Mouse (Mus musculus): Measurements from ENCODE around the gene Ccnk. TPM values are rescaled to one million over a fixed set of nuclear protein-coding genes. Genes with fewer than 3 reads are reported as not detected.

Ccnk gene
- 3.4 and 4.2 TPM in 2 replicates for polyA plus RNA-seq (2015; fragmentation: Nextera tagmentation; extraction: Ambion mirVana)

DNA sequence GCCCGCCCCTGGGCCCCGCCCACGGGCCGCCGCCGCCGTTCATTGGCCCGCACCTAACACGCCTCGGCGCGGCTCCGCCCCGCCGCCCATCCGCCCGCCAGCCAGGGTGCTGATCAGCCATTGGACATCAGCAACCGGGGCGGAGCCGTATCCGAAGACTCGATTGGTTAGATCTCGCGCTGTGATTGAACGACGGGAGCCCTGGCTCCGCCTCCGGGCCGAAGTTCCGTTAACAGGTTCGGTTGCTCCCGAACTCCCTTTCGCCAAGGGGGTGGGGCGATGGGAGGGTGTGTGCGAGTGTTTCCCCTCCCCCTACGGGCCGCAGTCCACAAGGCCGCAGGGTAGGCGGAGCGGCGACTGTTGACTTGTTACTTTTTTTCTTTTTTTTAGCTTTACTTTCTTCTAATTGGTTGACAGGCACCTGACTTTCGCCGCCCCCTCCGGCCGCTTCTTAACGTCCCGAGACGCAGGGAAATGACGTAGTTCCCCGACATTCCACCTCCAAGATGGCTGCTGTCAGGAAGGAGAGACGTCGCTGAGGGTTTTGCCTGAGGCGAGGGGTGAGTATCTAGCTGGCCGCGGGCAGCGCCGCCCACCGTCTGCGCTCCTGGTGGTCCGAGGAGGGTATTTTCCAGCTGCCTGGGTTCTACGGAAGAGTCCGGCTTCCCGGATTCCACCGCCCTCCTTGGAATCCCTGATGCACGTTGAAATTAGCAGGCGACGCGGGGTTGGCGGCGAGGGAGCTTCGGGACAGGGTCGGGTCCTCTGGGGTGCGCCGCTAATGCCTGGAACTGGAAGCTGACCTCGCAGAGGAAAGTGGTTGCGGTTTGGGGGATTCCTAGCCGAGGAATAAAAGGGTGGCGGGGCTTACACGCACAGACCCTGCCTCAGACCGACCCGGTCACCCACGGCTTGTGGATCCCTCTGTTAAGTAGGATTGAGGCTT, at the start of gene Ccnk:
TSS of gene Ccnk (plus strand) at position 259 of the 946 bp plus-strand sequence.
- Histone ChIP-seq H3K27me3 (no peaks in the 10 kb centered on the region), H3K27ac (replicated peaks) (peak within 1 kb of the TSS; percentile 90), H3K4me1 (peaks cover 24% of the 10 kb centered on the region), H3K4me2 (replicated peaks) (peak within 1 kb of the TSS; percentile 85), H3K9me3 (replicated peaks) (no peaks in the 10 kb centered on the region), H3K36me3 (peaks cover 13% of the 10 kb centered on the region), H3K4me3 (replicated peaks) (peak within 1 kb of the TSS; percentile 99), H3K9ac (peak within 1 kb of the TSS; percentile 94)
- peak; percentile 98 for ATAC-seq (ENCODE audit: insufficient number of reproducible peaks, low FRiP score, low TSS enrichment, low read depth)
- WGBS = under 1% methylated on average over 82 of the region's 82 CpGs

DNA sequence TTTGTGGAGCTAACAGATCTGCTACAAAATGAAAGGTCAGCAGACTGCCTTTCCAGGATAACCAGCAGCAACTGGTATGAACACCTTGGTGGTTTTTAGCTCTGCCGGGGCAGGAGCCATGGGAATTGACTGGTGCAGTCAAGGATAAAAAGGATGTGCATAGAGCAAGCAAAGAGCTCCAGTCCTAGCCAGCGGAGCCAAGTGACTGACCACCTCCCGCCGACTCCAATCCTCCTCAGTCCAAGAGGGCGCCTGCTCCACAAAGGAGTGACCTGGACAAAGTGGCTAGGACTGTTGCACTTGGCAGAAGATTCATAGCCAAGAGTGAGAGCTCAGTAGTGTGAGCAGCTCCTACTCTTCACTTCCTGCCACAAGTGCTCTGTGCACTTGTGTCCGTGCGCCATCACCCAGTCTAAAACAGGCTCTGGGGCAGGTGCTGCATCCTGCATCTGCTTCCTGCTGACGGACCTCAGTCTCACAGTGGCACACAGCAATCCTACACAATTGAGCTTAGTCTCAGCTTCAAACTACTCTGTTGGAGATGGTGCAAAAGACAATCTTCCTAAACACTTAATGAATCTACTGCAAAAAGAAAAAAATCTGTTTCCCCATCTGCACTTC, 46.8 kb upstream of the Ccnk start:
- peaks cover 47% of the 10 kb centered on the region for H3K36me3 ChIP-seq
- 86% methylated on average over 8 of the region's 8 CpGs for WGBS
- H3K27me3 ChIP-seq = no peaks in the 10 kb centered on the region
- no peak overlapping the region for H3K4me2 ChIP-seq (replicated peaks)
- H3K4me1 ChIP-seq = no peaks in the 10 kb centered on the region
- no peak for ATAC-seq (ENCODE audit: insufficient number of reproducible peaks, low FRiP score, low TSS enrichment, low read depth)
- H3K9me3 ChIP-seq (replicated peaks) = no peaks in the 10 kb centered on the region
- H3K9ac ChIP-seq = no peak overlapping the region
- H3K27ac ChIP-seq (replicated peaks) = no peak overlapping the region
- no peak overlapping the region for H3K4me3 ChIP-seq (replicated peaks)

DNA sequence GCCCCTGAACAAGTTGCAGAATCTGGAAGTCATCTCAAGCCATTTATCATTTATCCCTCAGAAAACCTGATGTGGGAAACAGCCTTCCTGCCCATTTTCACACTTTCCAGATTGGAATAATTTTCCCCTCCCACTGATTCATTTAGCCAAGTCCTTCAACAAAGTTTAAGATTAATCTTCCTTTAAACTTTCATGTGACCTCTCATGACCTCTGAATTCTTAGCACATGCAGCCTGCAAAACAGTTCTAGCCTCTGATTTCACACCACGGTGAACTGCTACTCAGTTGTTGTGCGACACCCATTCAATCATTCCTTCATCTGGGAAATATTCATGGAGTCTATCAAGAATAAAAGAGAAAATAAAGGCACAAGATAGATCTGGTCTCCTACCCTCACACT, 46.2 kb upstream of the Ccnk start:
- Histone ChIP-seq H3K9me3 (replicated peaks) (no peaks in the 10 kb centered on the region), H3K36me3 (peaks cover 45% of the 10 kb centered on the region), H3K4me1 (no peaks in the 10 kb centered on the region), H3K9ac (no peak overlapping the region), H3K27ac (replicated peaks) (no peak overlapping the region), H3K4me3 (replicated peaks) (no peak overlapping the region), H3K27me3 (no peaks in the 10 kb centered on the region), H3K4me2 (replicated peaks) (no peak overlapping the region)
- ATAC-seq (ENCODE audit: insufficient number of reproducible peaks, low FRiP score, low TSS enrichment, low read depth) = no peak
- 84% methylated on average over 2 of the region's 2 CpGs for WGBS

DNA sequence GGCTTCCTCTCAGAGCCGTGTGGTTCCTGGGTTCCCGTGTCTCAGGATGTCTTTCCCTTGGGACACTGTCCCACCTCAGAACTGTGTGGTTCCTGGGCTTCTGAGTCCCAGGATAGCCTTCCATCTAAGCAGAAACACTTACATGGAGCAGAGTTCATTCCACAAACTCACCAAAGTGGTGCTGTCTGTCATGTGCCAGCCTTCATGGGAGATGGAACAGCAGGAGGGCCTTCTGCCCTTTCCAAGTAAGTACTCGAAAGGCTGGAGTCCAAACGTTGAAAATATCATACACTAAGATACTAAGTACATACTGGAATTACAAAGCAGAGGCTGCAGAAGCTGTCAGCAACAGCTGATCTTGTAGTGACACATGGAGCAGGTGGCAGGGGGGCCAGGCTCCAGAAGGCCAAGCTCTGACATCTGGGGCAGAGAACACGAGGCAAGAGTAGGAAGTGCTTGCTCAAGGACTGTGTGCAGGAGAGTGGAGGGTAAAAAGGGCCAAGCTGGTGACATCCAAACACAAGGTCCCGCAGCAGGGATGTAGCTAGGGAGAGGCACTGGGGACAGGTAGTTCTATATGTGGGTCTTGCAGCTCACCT, 43.7 kb upstream of the Ccnk start:
- Histone ChIP-seq H3K27ac (replicated peaks) (no peak overlapping the region), H3K4me3 (replicated peaks) (no peak overlapping the region), H3K27me3 (no peaks in the 10 kb centered on the region), H3K9me3 (replicated peaks) (no peaks in the 10 kb centered on the region), H3K4me1 (no peaks in the 10 kb centered on the region), H3K36me3 (peaks cover 33% of the 10 kb centered on the region), H3K4me2 (replicated peaks) (no peak overlapping the region), H3K9ac (no peak overlapping the region)
- WGBS = 76% methylated on average over 6 of the region's 6 CpGs
- no peak; the same call in 1 of the 2 replicates for ATAC-seq (ENCODE audit: insufficient number of reproducible peaks, low FRiP score, low TSS enrichment, low read depth)

DNA sequence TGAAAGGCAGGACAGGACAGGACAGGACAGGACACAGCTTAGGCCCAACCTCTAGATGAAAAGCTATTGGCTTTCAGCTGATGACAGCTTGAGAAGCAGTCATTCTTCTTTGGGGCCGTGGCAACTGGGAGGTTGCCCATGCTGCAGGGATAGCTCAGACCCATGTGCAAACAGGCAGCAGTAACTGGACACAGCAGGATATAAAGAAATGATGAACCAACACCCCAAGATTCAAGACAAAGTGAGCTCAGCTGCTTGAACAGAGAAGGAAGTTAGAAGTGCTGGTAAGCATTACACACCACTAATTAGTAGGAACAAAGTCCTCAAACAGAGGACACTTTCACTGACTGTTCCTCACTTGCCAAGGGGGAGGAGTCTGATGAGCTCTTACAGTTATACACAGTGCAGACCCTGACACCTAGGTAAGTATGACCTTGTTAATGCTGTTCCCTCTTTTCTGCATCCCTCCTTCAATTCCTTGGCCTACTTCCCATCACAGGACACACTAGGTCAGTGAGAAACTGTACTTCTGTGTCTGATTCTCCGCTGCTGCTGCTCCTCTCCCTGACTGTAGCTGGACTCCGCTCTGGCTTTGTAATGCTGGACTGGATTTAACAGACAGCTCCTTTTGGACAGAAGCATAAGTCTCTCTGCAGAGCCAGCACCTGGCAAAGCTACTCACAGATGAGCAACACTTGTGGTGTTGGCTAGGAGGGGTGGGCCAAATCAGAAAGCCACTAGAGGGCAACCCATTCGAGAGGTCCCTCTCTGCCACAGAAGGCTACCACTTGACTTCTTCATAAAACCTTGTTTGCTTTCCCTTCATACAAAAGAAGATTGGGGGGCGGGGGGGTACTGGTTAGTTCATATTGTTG, 35.5 kb upstream of the Ccnk start:
- H3K36me3 ChIP-seq = peaks cover 38% of the 10 kb centered on the region
- no peak for ATAC-seq (ENCODE audit: insufficient number of reproducible peaks, low FRiP score, low TSS enrichment, low read depth)
- no peak overlapping the region for H3K4me2 ChIP-seq (replicated peaks)
- no peaks in the 10 kb centered on the region for H3K27me3 ChIP-seq
- no peaks in the 10 kb centered on the region for H3K4me1 ChIP-seq
- no peak overlapping the region for H3K9ac ChIP-seq
- 84% methylated on average over 5 of the region's 5 CpGs for WGBS
- no peak overlapping the region for H3K4me3 ChIP-seq (replicated peaks)
- no peaks in the 10 kb centered on the region for H3K9me3 ChIP-seq (replicated peaks)
- H3K27ac ChIP-seq (replicated peaks) = no peak overlapping the region

DNA sequence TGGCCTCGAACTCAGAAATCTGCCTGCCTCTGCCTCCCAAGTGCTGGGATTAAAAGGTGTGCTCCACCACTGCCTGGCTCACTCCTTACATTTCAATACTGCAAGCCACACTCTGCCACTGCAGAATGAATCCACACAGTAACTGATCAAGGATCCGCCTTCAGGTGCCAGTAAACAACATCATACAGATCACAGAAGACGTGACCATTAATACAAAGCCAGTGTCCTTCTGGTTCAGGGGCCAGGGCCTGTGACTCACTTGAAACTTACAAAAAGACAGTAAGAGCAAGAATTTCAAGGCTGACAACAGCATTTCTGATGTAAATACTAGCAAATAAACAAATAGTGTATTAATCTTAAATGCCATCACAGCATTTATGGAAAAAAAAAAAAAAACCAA, 34.2 kb upstream of the Ccnk start:
- Histone ChIP-seq H3K27ac (replicated peaks) (no peak overlapping the region), H3K27me3 (no peaks in the 10 kb centered on the region), H3K4me2 (replicated peaks) (no peak overlapping the region), H3K36me3 (peaks cover 36% of the 10 kb centered on the region), H3K9ac (no peak overlapping the region), H3K4me1 (no peaks in the 10 kb centered on the region), H3K9me3 (replicated peaks) (no peaks in the 10 kb centered on the region), H3K4me3 (replicated peaks) (no peak overlapping the region)
- WGBS = 94% methylated on average over 3 of the region's 3 CpGs
- ATAC-seq (ENCODE audit: insufficient number of reproducible peaks, low FRiP score, low TSS enrichment, low read depth) = no peak

DNA sequence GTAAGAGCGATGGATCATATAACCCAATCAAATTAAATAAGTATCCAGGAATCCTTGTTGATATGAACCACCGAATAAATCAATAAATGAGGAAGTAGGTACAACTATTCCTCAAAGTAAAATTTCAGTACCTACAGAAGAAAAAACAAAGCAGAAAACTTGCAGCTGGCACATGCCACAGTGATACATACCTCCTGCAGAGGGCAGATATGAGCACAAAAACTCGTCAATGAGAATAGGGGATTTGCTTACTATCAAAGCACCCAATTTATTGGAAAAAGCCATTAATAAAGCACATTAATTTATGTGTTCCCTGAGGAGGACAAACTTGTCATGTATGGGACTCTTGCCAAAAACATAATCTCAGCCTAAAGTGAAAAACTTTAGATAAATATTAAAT, 29.6 kb upstream of the Ccnk start:
- H3K36me3 ChIP-seq = peaks cover 35% of the 10 kb centered on the region
- H3K4me2 ChIP-seq (replicated peaks) = no peak overlapping the region
- ATAC-seq (ENCODE audit: insufficient number of reproducible peaks, low FRiP score, low TSS enrichment, low read depth) = no peak
- H3K9me3 ChIP-seq (replicated peaks) = no peaks in the 10 kb centered on the region
- no peaks in the 10 kb centered on the region for H3K4me1 ChIP-seq
- H3K4me3 ChIP-seq (replicated peaks) = no peak overlapping the region
- H3K27ac ChIP-seq (replicated peaks) = no peak overlapping the region
- 73% methylated on average over 3 of the region's 3 CpGs for WGBS
- H3K9ac ChIP-seq = no peak overlapping the region
- no peaks in the 10 kb centered on the region for H3K27me3 ChIP-seq

DNA sequence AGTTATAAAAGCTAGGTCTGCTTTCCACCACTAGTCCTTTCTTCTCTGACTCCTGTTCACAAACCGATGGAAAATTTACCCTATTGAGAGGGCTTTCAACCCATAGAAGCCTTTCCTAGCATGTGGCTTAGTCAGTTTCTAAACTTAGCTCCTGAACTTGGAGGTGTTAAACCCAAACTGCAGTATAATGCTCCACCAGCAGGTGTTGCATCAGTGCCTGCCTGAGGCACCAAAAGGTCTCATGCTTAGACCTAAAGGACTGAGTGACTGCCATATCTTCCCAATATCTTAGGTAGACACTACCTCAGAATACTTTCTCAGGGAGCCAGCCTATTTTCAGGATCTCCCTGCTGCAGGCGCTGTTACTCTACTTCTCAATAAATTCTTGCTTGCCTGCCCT, 26.6 kb upstream of the Ccnk start:
- Histone ChIP-seq H3K36me3 (peaks cover 44% of the 10 kb centered on the region), H3K9ac (no peak overlapping the region)
- WGBS = 97% methylated on average over 2 of the region's 2 CpGs

DNA sequence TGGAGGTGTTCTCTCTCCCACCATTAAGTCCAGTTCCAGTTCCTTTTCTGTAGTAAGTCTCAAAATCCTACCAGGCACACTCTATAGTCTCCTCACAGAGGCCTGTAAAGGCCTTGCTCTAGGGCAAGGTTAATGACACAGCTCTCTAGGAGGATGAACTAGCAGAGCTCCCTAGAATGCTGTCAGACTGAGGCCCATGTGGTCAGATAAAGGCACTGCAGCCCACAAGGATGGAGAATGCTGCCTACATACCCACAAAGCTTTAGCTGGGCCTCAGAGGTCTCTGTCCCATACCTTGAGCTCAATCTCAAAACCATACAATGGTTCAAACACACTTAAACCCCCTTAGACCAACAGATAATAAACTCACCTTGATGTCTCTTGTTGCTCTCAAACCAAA, 19.5 kb upstream of the Ccnk start:
- no peaks in the 10 kb centered on the region for H3K4me1 ChIP-seq
- H3K36me3 ChIP-seq = peaks cover 72% of the 10 kb centered on the region
- no peak overlapping the region for H3K9ac ChIP-seq
- H3K27me3 ChIP-seq = no peaks in the 10 kb centered on the region
- no peak overlapping the region for H3K27ac ChIP-seq (replicated peaks)
- no peaks in the 10 kb centered on the region for H3K9me3 ChIP-seq (replicated peaks)
- H3K4me2 ChIP-seq (replicated peaks) = no peak overlapping the region
- no peak overlapping the region for H3K4me3 ChIP-seq (replicated peaks)
- ATAC-seq (ENCODE audit: insufficient number of reproducible peaks, low FRiP score, low TSS enrichment, low read depth) = no peak

More for the DNA sequence above, 26.6 kb upstream of the Ccnk start:
- Histone ChIP-seq H3K27ac (replicated peaks) (no peak overlapping the region), H3K4me2 (replicated peaks) (no peak overlapping the region), H3K4me3 (replicated peaks) (no peak overlapping the region), H3K9me3 (replicated peaks) (no peaks in the 10 kb centered on the region), H3K4me1 (no peaks in the 10 kb centered on the region), H3K27me3 (no peaks in the 10 kb centered on the region)
- no peak for ATAC-seq (ENCODE audit: insufficient number of reproducible peaks, low FRiP score, low TSS enrichment, low read depth)

DNA sequence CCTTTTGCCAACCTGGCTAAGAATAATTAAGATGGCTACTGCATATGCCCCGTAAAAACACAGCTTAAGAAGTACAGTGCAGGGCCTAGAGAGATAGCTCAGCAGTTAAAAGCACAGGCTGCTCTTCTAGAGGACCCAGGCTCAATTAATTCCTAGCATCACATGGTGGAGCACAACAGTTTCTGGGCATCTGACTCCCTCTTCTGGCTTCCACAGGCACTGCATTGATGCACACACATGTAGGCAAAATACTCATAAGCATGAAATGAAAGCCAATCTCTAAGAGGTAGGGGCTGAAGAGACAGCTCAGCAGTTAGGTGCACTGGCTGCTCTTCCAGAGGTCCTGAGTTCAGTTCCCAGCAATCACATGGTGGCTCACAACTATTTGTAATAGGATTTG, 17.3 kb upstream of the Ccnk start:
- Histone ChIP-seq H3K4me1 (no peaks in the 10 kb centered on the region), H3K9ac (no peak overlapping the region), H3K9me3 (replicated peaks) (no peaks in the 10 kb centered on the region), H3K4me3 (replicated peaks) (no peak overlapping the region), H3K4me2 (replicated peaks) (no peak overlapping the region), H3K27ac (replicated peaks) (no peak overlapping the region), H3K27me3 (no peaks in the 10 kb centered on the region), H3K36me3 (peaks cover 56% of the 10 kb centered on the region)
- ATAC-seq (ENCODE audit: insufficient number of reproducible peaks, low FRiP score, low TSS enrichment, low read depth) = no peak
- WGBS = 93% methylated on average over 1 of the region's 1 CpGs

DNA sequence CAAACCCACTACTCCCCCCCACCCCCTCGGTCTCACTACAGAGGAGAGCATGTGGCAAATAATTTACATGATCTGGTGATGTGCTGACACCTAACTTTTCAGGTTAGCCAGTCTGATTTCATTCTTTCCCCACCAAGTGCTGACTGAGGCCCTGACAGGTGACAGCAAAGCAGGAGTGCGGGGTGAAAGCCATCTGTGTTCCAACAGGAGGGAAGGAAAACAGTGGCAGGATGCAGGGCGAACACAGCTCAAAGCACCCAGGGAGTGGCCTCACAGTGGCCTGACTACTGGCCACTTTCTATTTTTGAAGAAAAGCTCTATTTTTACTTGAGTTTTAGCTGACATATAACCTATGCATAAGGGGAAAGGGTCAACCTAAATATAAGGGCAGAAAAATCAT, 15.7 kb upstream of the Ccnk start:
- no peaks in the 10 kb centered on the region for H3K4me1 ChIP-seq
- no peaks in the 10 kb centered on the region for H3K9me3 ChIP-seq (replicated peaks)
- ATAC-seq (ENCODE audit: insufficient number of reproducible peaks, low FRiP score, low TSS enrichment, low read depth) = no peak
- peaks cover 47% of the 10 kb centered on the region for H3K36me3 ChIP-seq
- no peak overlapping the region for H3K4me3 ChIP-seq (replicated peaks)
- H3K4me2 ChIP-seq (replicated peaks) = no peak overlapping the region
- 85% methylated on average over 3 of the region's 3 CpGs for WGBS
- H3K27ac ChIP-seq (replicated peaks) = no peak overlapping the region
- no peaks in the 10 kb centered on the region for H3K27me3 ChIP-seq
- no peak overlapping the region for H3K9ac ChIP-seq
